Mouse (Mus musculus): Measurements from ENCODE around the gene P2rx1. TPM values are rescaled to one million over a fixed set of nuclear protein-coding genes. Genes with fewer than 3 reads are reported as not detected.

Gene P2rx1
- polyA plus RNA-seq, 1 experiment from 2014 or later, result not detected

DNA sequence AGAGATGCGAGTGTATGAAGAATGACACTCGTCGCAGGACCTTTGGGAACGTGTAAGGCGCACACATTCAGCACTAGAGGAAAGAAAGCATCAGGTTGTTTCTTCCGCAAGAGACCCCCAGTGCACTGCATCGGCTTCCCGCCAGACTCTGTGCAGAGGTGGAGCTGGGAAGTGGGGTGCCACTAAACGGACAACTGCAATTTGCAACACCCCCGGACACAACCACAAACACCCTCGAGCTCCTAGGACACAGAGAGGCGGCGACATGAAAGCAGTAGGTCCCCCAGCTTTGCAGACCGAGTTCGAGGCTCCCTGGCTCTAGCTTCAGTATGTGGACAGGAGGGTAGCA lies 38.2 kb upstream of the P2rx1 start:
- DNase-seq (ENCODE audit: low read depth, low spot score), result no peak
- in situ Hi-C loops (cut with MboI; ENCODE audit: low pct_unique_long_range_greater_than_20kb), result no loop called here
- POLR2A ChIA-PET, result no interaction called here
- TF ChIP-seq CTCF (IDR thresholded peaks at IDR 0.05), result no peak
- CTCF ChIA-PET, result no interaction called here
- peaks cover 7% of the 10 kb centered on the region for H3K27me3 ChIP-seq
- no peak for ATAC-seq

DNA sequence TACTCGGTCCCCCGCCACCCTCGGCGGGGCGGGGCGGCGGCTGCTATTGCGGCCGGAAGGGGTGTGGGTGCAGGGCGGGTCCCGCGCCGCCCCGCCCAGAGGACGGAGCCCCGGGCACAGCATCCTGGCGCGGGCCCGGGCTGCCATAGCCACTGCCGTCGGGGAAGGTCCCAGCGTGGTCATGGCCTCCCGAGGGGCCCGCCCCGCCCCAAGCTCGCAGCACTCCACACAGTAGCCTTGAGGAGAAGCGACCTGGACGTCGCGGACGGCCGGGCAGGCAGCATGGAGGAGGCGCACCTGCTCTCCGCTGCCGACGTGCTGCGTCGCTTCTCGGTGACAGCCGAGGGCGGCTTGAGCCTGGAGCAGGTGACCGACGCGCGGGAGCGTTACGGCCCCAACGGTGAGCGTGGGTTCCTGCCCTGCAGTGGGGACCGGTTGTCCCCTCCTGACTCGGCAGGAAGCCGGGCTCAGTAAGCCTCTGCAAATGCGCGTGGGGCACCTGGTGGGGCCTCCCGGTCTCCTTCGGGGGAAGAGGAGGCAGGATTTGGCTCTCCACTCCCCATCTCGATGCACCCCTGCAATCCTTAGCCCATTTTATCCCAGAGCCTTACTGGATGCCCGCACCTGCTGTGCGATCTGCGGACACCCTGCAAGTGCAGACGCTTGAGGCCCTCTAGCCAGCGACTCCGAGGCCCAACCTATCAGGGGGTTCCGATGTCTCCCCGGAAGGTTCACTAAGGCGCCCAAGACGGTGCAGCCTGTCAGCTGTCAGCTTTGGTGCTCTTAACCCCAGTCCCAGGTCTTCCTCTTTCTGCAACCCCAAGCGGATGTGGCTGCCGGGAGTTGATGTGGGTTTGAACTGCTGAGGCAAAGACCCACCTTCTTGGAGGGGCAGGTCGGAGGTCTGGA lies 37.6 kb upstream of the P2rx1 start, which contains the start of gene Atp2a3:
Gene Atp2a3, plus strand, starts transcription at position 98 of the 909 bp plus-strand sequence.
- ChIA-PET CTCF (no interaction called here), POLR2A (no interaction called here)
- DNase-seq (ENCODE audit: low read depth, low spot score) (no peak), ATAC-seq (no peak)
- peaks cover 7% of the 10 kb centered on the region for H3K27me3 ChIP-seq
- TF ChIP-seq CTCF (IDR thresholded peaks at IDR 0.05), result no peak
- in situ Hi-C loops (cut with MboI; ENCODE audit: low pct_unique_long_range_greater_than_20kb), result no loop called here

- in situ Hi-C loops (cut with MboI; ENCODE audit: low pct_unique_long_range_greater_than_20kb), result no loop called here
- POLR2A ChIA-PET, result interaction anchor here (0.6 kb wide), 1 partner anchor 20 kb away, joined by 3 read pairs; no protein-coding TSS in a partner anchor
- CTCF ChIA-PET, result interaction anchor here (1.2 to 1.6 kb wide), 2 partner anchors 15 to 19 kb away, joined by 3 to 4 read pairs; no protein-coding TSS in a partner anchor
- no peak for DNase-seq (ENCODE audit: low read depth, low spot score)
- no peak for ATAC-seq
- peaks cover 7% of the 10 kb centered on the region for H3K27me3 ChIP-seq
- no peak for TF ChIP-seq CTCF (IDR thresholded peaks at IDR 0.05)
These were observed 36.5 kb upstream of the P2rx1 start for GRCm38 (mm10) chr11:72962378-72962777.

- TF ChIP-seq CTCF (IDR thresholded peaks at IDR 0.05), result no peak
- in situ Hi-C loops (cut with MboI; ENCODE audit: low pct_unique_long_range_greater_than_20kb), result no loop called here
- CTCF ChIA-PET, result interaction anchor here (1.1 to 1.6 kb wide), 3 partner anchors 16 to 37 kb away, joined by 3 to 4 read pairs (median 4); no protein-coding TSS in a partner anchor
- POLR2A ChIA-PET, result no interaction called here
- peaks cover 7% of the 10 kb centered on the region for H3K27me3 ChIP-seq
- DNase-seq (ENCODE audit: low read depth, low spot score), result no peak
- no peak for ATAC-seq
These were observed 35.7 kb upstream of the P2rx1 start for GRCm38 (mm10) chr11:72963058-72963788.

- H3K27me3 ChIP-seq, result peaks cover 7% of the 10 kb centered on the region
- ChIA-PET POLR2A (no interaction called here), CTCF (interaction anchor here (1.1 to 1.2 kb wide), 2 partner anchors 20 to 37 kb away, joined by 3 to 4 read pairs; no protein-coding TSS in a partner anchor)
- no peak for TF ChIP-seq CTCF (IDR thresholded peaks at IDR 0.05)
- DNase-seq (ENCODE audit: low read depth, low spot score) (no peak), ATAC-seq (no peak)
- in situ Hi-C loops (cut with MboI; ENCODE audit: low pct_unique_long_range_greater_than_20kb), result no loop called here
These were observed 35.1 kb upstream of the P2rx1 start for GRCm38 (mm10) chr11:72963789-72964294.

DNA sequence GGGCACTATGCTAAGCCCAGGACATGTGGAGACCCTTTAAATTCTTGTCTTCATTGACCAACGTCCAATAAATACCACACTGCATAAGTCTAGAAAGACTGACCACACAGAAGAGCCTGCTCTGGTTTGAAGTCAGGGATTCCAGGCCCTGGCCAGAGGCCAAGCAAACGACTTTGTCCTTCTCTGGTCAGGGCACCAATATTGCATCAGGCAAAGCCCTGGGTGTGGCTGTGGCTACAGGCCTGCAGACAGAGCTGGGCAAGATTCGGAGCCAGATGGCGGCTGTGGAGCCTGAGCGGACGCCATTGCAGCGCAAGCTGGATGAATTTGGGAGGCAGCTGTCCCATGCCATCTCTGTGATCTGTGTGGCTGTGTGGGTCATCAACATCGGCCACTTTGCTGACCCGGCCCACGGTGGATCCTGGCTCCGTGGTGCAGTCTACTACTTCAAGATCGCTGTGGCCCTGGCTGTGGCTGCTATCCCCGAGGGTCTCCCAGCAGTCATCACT lies 23.9 kb upstream of the P2rx1 start:
- peaks cover 11% of the 10 kb centered on the region for H3K27me3 ChIP-seq
- TF ChIP-seq CTCF (IDR thresholded peaks at IDR 0.05), result no peak
- ATAC-seq (no peak), DNase-seq (ENCODE audit: low read depth, low spot score) (no peak)
- POLR2A ChIA-PET, result no interaction called here
- in situ Hi-C loops (cut with MboI; ENCODE audit: low pct_unique_long_range_greater_than_20kb), result no loop called here
- CTCF ChIA-PET, result interaction anchor here (1.4 kb wide), 1 partner anchor 46 kb away, joined by 3 read pairs; no protein-coding TSS in a partner anchor

DNA sequence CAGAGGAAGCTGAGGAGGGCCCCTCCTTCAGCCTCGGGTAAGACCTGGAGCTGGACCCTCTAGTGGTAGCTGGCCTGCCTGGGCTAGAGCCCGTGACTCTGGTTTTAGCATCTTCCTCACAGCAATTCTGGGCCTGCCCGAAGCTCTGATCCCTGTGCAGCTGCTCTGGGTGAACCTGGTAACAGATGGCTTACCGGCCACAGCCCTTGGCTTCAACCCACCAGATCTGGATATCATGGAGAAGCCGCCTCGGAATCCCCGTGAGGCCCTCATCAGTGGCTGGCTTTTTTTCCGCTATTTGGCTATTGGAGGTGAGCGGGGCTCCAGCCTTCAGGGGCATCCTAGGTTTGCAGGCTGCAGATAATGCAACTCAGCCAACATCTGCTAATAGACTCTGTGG lies 16.4 kb upstream of the P2rx1 start:
- H3K27me3 ChIP-seq, result no peaks in the 10 kb centered on the region
- in situ Hi-C loops (cut with MboI; ENCODE audit: low pct_unique_long_range_greater_than_20kb), result no loop called here
- CTCF ChIA-PET, result interaction anchor here (0.6 to 1.4 kb wide), 4 partner anchors 40 to 75 kb away, joined by 3 to 4 read pairs (median 3); no protein-coding TSS in a partner anchor
- POLR2A ChIA-PET, result no interaction called here
- DNase-seq (ENCODE audit: low read depth, low spot score) (no peak), ATAC-seq (no peak)
- TF ChIP-seq CTCF (IDR thresholded peaks at IDR 0.05), result no peak

- no peaks in the 10 kb centered on the region for H3K27me3 ChIP-seq
- DNase-seq (ENCODE audit: low read depth, low spot score), result no peak
- ChIA-PET POLR2A (no interaction called here), CTCF (interaction anchor here (0.6 to 1.3 kb wide), 4 partner anchors 14 to 76 kb away, joined by 3 to 4 read pairs (median 4); no protein-coding TSS in a partner anchor)
- no peak for TF ChIP-seq CTCF (IDR thresholded peaks at IDR 0.05)
- in situ Hi-C loops (cut with MboI; ENCODE audit: low pct_unique_long_range_greater_than_20kb), result no loop called here
- ATAC-seq, result peak; percentile 20
These were observed 15.6 kb upstream of the P2rx1 start for GRCm38 (mm10) chr11:72983283-72983682.

DNA sequence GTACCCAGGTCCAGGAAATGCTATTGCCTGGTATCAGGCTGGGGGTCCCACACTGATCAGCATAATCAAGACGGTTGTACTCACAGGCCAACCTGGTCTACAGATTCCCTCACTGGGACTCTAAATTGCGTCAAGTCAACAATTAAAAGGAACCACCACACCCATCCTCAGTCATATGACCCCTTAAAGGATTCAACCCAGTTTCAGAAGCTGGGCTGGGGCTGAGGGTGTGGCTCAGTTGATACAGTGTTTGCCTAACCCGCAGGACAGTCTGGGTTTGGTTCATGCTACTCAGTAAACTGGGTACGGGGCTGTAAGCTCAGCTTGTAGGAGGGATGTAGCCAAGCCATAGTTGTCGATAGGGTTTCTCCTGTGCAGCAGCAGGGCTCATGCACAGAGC lies 12.2 kb upstream of the P2rx1 start:
- no peaks in the 10 kb centered on the region for H3K27me3 ChIP-seq
- ATAC-seq (no peak), DNase-seq (ENCODE audit: low read depth, low spot score) (no peak)
- in situ Hi-C loops (cut with MboI; ENCODE audit: low pct_unique_long_range_greater_than_20kb), result no loop called here
- ChIA-PET CTCF (no interaction called here), POLR2A (interaction anchor here (1.2 kb wide), 1 partner anchor 16 kb away, joined by 3 read pairs; no protein-coding TSS in a partner anchor)
- no peak for TF ChIP-seq CTCF (IDR thresholded peaks at IDR 0.05)

GRCm38 (mm10) chr11:72987234-72987633 lies 11.7 kb upstream of the P2rx1 start:
- CTCF ChIA-PET, result no interaction called here
- no peaks in the 10 kb centered on the region for H3K27me3 ChIP-seq
- in situ Hi-C loops (cut with MboI; ENCODE audit: low pct_unique_long_range_greater_than_20kb), result no loop called here
- ATAC-seq, result no peak
- no peak for DNase-seq (ENCODE audit: low read depth, low spot score)
- no peak for TF ChIP-seq CTCF (IDR thresholded peaks at IDR 0.05)
- POLR2A ChIA-PET, result no interaction called here
